Mouse (Mus musculus) forebrain, embryonic 15.5 days (tissue): ENCODE measurements around the gene Ly6g6f. TPM values are rescaled to one million over a fixed set of nuclear protein-coding genes. Genes with fewer than 3 reads are reported as not detected.

Experiments
- ATAC-seq: fragments of 200-750 bp; cut with Nextera tagmentation; replicated peaks from 2 replicates; pipeline ENCODE4 v1.8.0; 2017; ENCODE audit warnings: mild to moderate bottlenecking, moderate TSS enrichment, moderate library complexity
- H3K27ac ChIP-seq: fragments of 300-500 bp; sonication (generic); replicated peaks from 2 replicates; pipeline ENCODE4 v1.5.1; 2015; ENCODE audit warnings: mild to moderate bottlenecking, inconsistent platforms
- H3K27me3 ChIP-seq: fragments of 300-500 bp; sonication (generic); 2 replicates; pipeline ENCODE4 v1.6.1; 2015; ENCODE audit warnings: inconsistent platforms
- H3K36me3 ChIP-seq: fragments of 300-500 bp; sonication (generic); 2 replicates; pipeline ENCODE4 v1.6.1; 2015; ENCODE audit warnings: mild to moderate bottlenecking, inconsistent platforms
- H3K4me1 ChIP-seq: fragments of 300-500 bp; sonication (generic); 2 replicates; pipeline ENCODE4 v1.6.1; 2015; ENCODE audit warnings: inconsistent platforms
- H3K4me2 ChIP-seq: fragments of 300-500 bp; sonication (generic); replicated peaks from 2 replicates; pipeline ENCODE4 v1.6.1; 2015; ENCODE audit warnings: mild to moderate bottlenecking, inconsistent platforms
- H3K4me3 ChIP-seq: fragments of 300-500 bp; sonication (generic); 2 replicates; pipeline ENCODE4 v1.5.1; 2015; ENCODE audit warnings: mild to moderate bottlenecking, inconsistent platforms
- H3K9ac ChIP-seq: fragments of 300-500 bp; sonication (generic); replicated peaks from 2 replicates; pipeline ENCODE4 v1.6.1; 2015; ENCODE audit warnings: mild to moderate bottlenecking, inconsistent platforms
- H3K9me3 ChIP-seq: fragments of 300-500 bp; sonication (generic); 2 replicates; pipeline ENCODE4 v1.6.1; 2016; ENCODE audit warnings: inconsistent platforms
- WGBS: fragments of 180-500 bp; shearing (Covaris S2); methylation state at CpG from one replicate; pipeline ENCODE4 v1.1.7; 2015; ENCODE audit warnings: mixed read lengths; 5-methylcytosine and 5-hydroxymethylcytosine counted together
- polyA plus RNA-seq: library from polyadenylated mRNA; unstranded; fragments of >200 nt; fragmentation: Nextera tagmentation; extraction: Ambion mirVana; gene quantifications from 2 replicates; pipeline ENCODE4 v1.2.1, GENCODE M21; 2015

Ly6g6f gene
- polyA plus RNA-seq, 1 experiment from 2014 or later, result not detected

GRCm38 (mm10) chr17:35071454-35071853 is 14.0 kb downstream of the Ly6g6f start:
- H3K4me3 ChIP-seq, result no peak overlapping the region
- ATAC-seq, result no peak
- no peak overlapping the region for H3K9ac ChIP-seq
- WGBS, result 90% methylated on average over 9 of the region's 9 CpGs
- no peak overlapping the region for H3K27ac ChIP-seq
- peaks cover 2% of the 10 kb centered on the region; the same call in 1 of the 2 replicates for H3K4me1 ChIP-seq
- H3K9me3 ChIP-seq, result no peaks in the 10 kb centered on the region
- no peak overlapping the region for H3K4me2 ChIP-seq
- H3K27me3 ChIP-seq, result peaks cover 4% of the 10 kb centered on the region; the same call in 1 of the 2 replicates
- no peaks in the 10 kb centered on the region for H3K36me3 ChIP-seq

- Histone ChIP-seq H3K9me3 (no peaks in the 10 kb centered on the region), H3K4me2 (no peak overlapping the region), H3K4me1 (0 out of 2 replicates have a peak, but pooled peaks cover under 1% of the 10 kb centered on the region), H3K27ac (no peak overlapping the region), H3K9ac (no peak overlapping the region), H3K27me3 (peaks cover 5% of the 10 kb centered on the region; the same call in 1 of the 2 replicates), H3K36me3 (no peaks in the 10 kb centered on the region), H3K4me3 (no peak overlapping the region)
- whole genome bisulfite sequencing, result 56% methylated on average over 6 of the region's 6 CpGs
- no peak for ATAC-seq
Observed at GRCm38 (mm10) chr17:35070556-35071229, 14.7 kb downstream of the Ly6g6f start.

GRCm38 (mm10) chr17:35068213-35068914 is 17.0 kb downstream of the Ly6g6f start:
- 84% methylated on average over 17 of the region's 17 CpGs for WGBS
- no peaks in the 10 kb centered on the region for H3K9me3 ChIP-seq
- ATAC-seq, result no peak
- no peak overlapping the region for H3K9ac ChIP-seq
- peaks cover 14% of the 10 kb centered on the region for H3K4me1 ChIP-seq
- H3K4me3 ChIP-seq, result no peak overlapping the region
- peaks cover 24% of the 10 kb centered on the region; the same call in 1 of the 2 replicates for H3K27me3 ChIP-seq
- no peak overlapping the region for H3K4me2 ChIP-seq
- no peaks in the 10 kb centered on the region for H3K36me3 ChIP-seq
- H3K27ac ChIP-seq, result no peak overlapping the region

- no peak within 1 kb of the TSS; the same call in 1 of the 2 replicates for H3K9ac ChIP-seq
- H3K4me2 ChIP-seq, result peak within 1 kb of the TSS; percentile 38
- H3K4me3 ChIP-seq, result peak within 1 kb of the TSS; percentile 12
- H3K9me3 ChIP-seq, result no peaks in the 10 kb centered on the region
- H3K4me1 ChIP-seq, result peaks cover 21% of the 10 kb centered on the region
- H3K27ac ChIP-seq, result no peak within 1 kb of the TSS
- H3K36me3 ChIP-seq, result peaks cover 18% of the 10 kb centered on the region; the same call in 1 of the 2 replicates
- peaks cover 24% of the 10 kb centered on the region; the same call in 1 of the 2 replicates for H3K27me3 ChIP-seq
- WGBS, result 46% methylated on average over 10 of the region's 10 CpGs
- ATAC-seq, result no peak
Observed at GRCm38 (mm10) chr17:35066084-35066483, 19.3 kb downstream of the Ly6g6f start, which contains the start of gene Mpig6b. Mpig6b (minus strand) TSS chr17:35066184.

- WGBS, result 2% methylated on average over 48 of the region's 48 CpGs
- Histone ChIP-seq H3K4me3 (peak within 1 kb of the TSS; percentile 12), H3K9me3 (no peaks in the 10 kb centered on the region), H3K4me2 (peak within 1 kb of the TSS; percentile 38), H3K27me3 (peaks cover 24% of the 10 kb centered on the region; the same call in 1 of the 2 replicates), H3K36me3 (peaks cover 23% of the 10 kb centered on the region; the same call in 1 of the 2 replicates), H3K4me1 (peaks cover 29% of the 10 kb centered on the region), H3K27ac (no peak within 1 kb of the TSS), H3K9ac (no peak within 1 kb of the TSS; the same call in 1 of the 2 replicates)
- ATAC-seq, result no peak
Observed at GRCm38 (mm10) chr17:35064951-35065947, 20.2 kb downstream of the Ly6g6f start, which contains the start of gene Ly6g6c. Ly6g6c (plus strand) TSS chr17:35065388.

GRCm38 (mm10) chr17:35064378-35064877 is 21.0 kb downstream of the Ly6g6f start:
- WGBS, result 36% methylated on average over 10 of the region's 10 CpGs
- H3K4me2 ChIP-seq, result no peak overlapping the region

GRCm38 (mm10) chr17:35063466-35063865 is 21.9 kb downstream of the Ly6g6f start:
- H3K9me3 ChIP-seq, result no peaks in the 10 kb centered on the region
- H3K9ac ChIP-seq, result no peak overlapping the region
- no peak overlapping the region for H3K4me2 ChIP-seq
- WGBS, result 95% methylated on average over 3 of the region's 3 CpGs
- H3K27me3 ChIP-seq, result peaks cover 24% of the 10 kb centered on the region; the same call in 1 of the 2 replicates
- ATAC-seq, result no peak
- no peak overlapping the region for H3K27ac ChIP-seq
- H3K4me3 ChIP-seq, result no peak overlapping the region
- H3K36me3 ChIP-seq, result peaks cover 23% of the 10 kb centered on the region; the same call in 1 of the 2 replicates
- peaks cover 38% of the 10 kb centered on the region for H3K4me1 ChIP-seq

More at GRCm38 (mm10) chr17:35064378-35064877, 21.0 kb downstream of the Ly6g6f start:
- no peaks in the 10 kb centered on the region for H3K9me3 ChIP-seq
- H3K4me1 ChIP-seq, result peaks cover 35% of the 10 kb centered on the region
- no peak overlapping the region for H3K9ac ChIP-seq
- no peak overlapping the region for H3K4me3 ChIP-seq
- no peak overlapping the region for H3K27ac ChIP-seq
- H3K27me3 ChIP-seq, result peaks cover 24% of the 10 kb centered on the region; the same call in 1 of the 2 replicates
- H3K36me3 ChIP-seq, result peaks cover 23% of the 10 kb centered on the region; the same call in 1 of the 2 replicates
- ATAC-seq, result no peak

- no peaks in the 10 kb centered on the region for H3K9me3 ChIP-seq
- no peak overlapping the region for H3K27ac ChIP-seq
- H3K36me3 ChIP-seq, result peaks cover 26% of the 10 kb centered on the region; the same call in 1 of the 2 replicates
- peak overlapping the region; percentile 80; the same call in 1 of the 2 replicates for H3K4me3 ChIP-seq
- H3K9ac ChIP-seq, result no peak overlapping the region
- peaks cover 19% of the 10 kb centered on the region; the same call in 1 of the 2 replicates for H3K27me3 ChIP-seq
- H3K4me1 ChIP-seq, result peaks cover 38% of the 10 kb centered on the region
- ATAC-seq, result no peak
- 87% methylated on average over 8 of the region's 8 CpGs for WGBS
- no peak overlapping the region for H3K4me2 ChIP-seq
Observed at GRCm38 (mm10) chr17:35061299-35061698, 24.1 kb downstream of the Ly6g6f start.

GRCm38 (mm10) chr17:35060737-35061297 is 24.6 kb downstream of the Ly6g6f start:
- no peaks in the 10 kb centered on the region for H3K9me3 ChIP-seq
- H3K36me3 ChIP-seq, result peaks cover 27% of the 10 kb centered on the region; the same call in 1 of the 2 replicates
- peak overlapping the region; percentile 80 for H3K4me3 ChIP-seq
- H3K27me3 ChIP-seq, result peaks cover 19% of the 10 kb centered on the region; the same call in 1 of the 2 replicates
- H3K9ac ChIP-seq, result peak overlapping the region; percentile 89
- 57% methylated on average over 22 of the region's 22 CpGs for WGBS
- no peak overlapping the region for H3K27ac ChIP-seq
- H3K4me1 ChIP-seq, result peaks cover 38% of the 10 kb centered on the region
- peak overlapping the region; percentile 92 for H3K4me2 ChIP-seq
- ATAC-seq, result no peak

- H3K36me3 ChIP-seq, result peaks cover 30% of the 10 kb centered on the region
- ATAC-seq, result peak; percentile 12; the same call in 1 of the 2 replicates
- peaks cover 32% of the 10 kb centered on the region for H3K4me1 ChIP-seq
- peak overlapping the region; percentile 92 for H3K4me2 ChIP-seq
- H3K9me3 ChIP-seq, result no peaks in the 10 kb centered on the region
- H3K9ac ChIP-seq, result peak overlapping the region; percentile 89
- H3K27me3 ChIP-seq, result peaks cover 13% of the 10 kb centered on the region; the same call in 1 of the 2 replicates
- 16% methylated on average over 14 of the region's 14 CpGs for WGBS
- H3K27ac ChIP-seq, result no peak overlapping the region
- peak overlapping the region; percentile 80 for H3K4me3 ChIP-seq
Observed at GRCm38 (mm10) chr17:35060071-35060470, 25.3 kb downstream of the Ly6g6f start.
